Mouse (Mus musculus) midbrain, postnatal 0 days (tissue): ENCODE data around the gene Gsdma3. TPM values are rescaled to one million over a fixed set of nuclear protein-coding genes. Genes with fewer than 3 reads are reported as not detected.
A peak's percentile ranks its signal among the peaks of the same experiment; 100 is the strongest.

Experiments used
- ATAC-seq: fragments of 200-750 bp; cut with Nextera tagmentation; 2 replicates; pipeline ENCODE4 v1.8.0; 2017; ENCODE audit warnings: moderate number of reproducible peaks, mild to moderate bottlenecking, moderate TSS enrichment, moderate library complexity; ENCODE audit not compliant: low FRiP score
- DNase-seq: peaks from one replicate; pipeline ENCODE4 v3.0.0-alpha.2; 2015; ENCODE audit warnings: low spot score
- H3K27ac ChIP-seq: fragments of 300-500 bp; sonication (generic); 2 replicates; pipeline ENCODE4 v1.5.1; 2014; ENCODE audit warnings: low read depth, mild to moderate bottlenecking, low read length, mixed read lengths
- H3K27me3 ChIP-seq: fragments of 300-500 bp; sonication (generic); 2 replicates; pipeline ENCODE4 v1.6.1; 2014; ENCODE audit warnings: low read length, control low read depth, mixed read lengths; ENCODE audit not compliant: insufficient read depth
- H3K36me3 ChIP-seq: fragments of 300-500 bp; sonication (generic); 2 replicates; pipeline ENCODE4 v1.6.1; 2014; ENCODE audit warnings: low read length, control low read depth, mixed read lengths; ENCODE audit not compliant: insufficient read depth
- H3K4me1 ChIP-seq: fragments of 300-500 bp; sonication (generic); 2 replicates; pipeline ENCODE4 v1.6.1; 2014; ENCODE audit warnings: mild to moderate bottlenecking, control low read depth, antibody characterized with exemption, low read length, mixed read lengths; ENCODE audit not compliant: insufficient read depth
- H3K4me2 ChIP-seq: fragments of 300-500 bp; sonication (generic); 2 replicates; pipeline ENCODE4 v1.6.1; 2014; ENCODE audit warnings: low read depth, mild to moderate bottlenecking, low read length, mixed read lengths; ENCODE audit not compliant: poor library complexity, severe bottlenecking
- H3K4me3 ChIP-seq: fragments of 300-500 bp; sonication (generic); 2 replicates; pipeline ENCODE4 v1.5.1; 2014; ENCODE audit warnings: low read depth, mild to moderate bottlenecking, low read length, moderate library complexity
- H3K9ac ChIP-seq: fragments of 300-500 bp; sonication (generic); replicated peaks from 2 replicates; pipeline ENCODE4 v1.6.1; 2014; ENCODE audit warnings: mild to moderate bottlenecking, low read length, moderate library complexity, mixed read lengths; ENCODE audit not compliant: poor library complexity, severe bottlenecking
- H3K9me3 ChIP-seq: fragments of 300-500 bp; sonication (generic); 2 replicates; pipeline ENCODE4 v1.6.1; 2016; ENCODE audit warnings: low read length, control low read depth
- CTCF ChIP-seq: IDR thresholded peaks from 2 replicates; pipeline ENCODE4 v1.5.1; 2016; ENCODE audit warnings: antibody characterized with exemption, mild to moderate bottlenecking
- WGBS: fragments of 180-500 bp; shearing (Covaris S2); extraction: QIAGEN DNeasy Blood & Tissue Kit; methylation state at CpG from one replicate; pipeline ENCODE4 v1.1.7; 2014; 5-methylcytosine and 5-hydroxymethylcytosine counted together
- polyA plus RNA-seq: library from polyadenylated mRNA; unstranded; fragments of >200 nt; fragmentation: Nextera tagmentation; extraction: Ambion mirVana; gene quantifications from 2 replicates; pipeline ENCODE4 v1.2.1, GENCODE M21; 2015
- total RNA-seq: library from RNA; depleted of rRNA; stranded (reverse); fragments of >200 nt; gene quantifications from 2 replicates; pipeline ENCODE4 v1.2.3, GENCODE M21; 2014

Gsdma3 gene
- total and polyA plus RNA-seq, 2 experiments from 2014 or later, result not detected

DNA sequence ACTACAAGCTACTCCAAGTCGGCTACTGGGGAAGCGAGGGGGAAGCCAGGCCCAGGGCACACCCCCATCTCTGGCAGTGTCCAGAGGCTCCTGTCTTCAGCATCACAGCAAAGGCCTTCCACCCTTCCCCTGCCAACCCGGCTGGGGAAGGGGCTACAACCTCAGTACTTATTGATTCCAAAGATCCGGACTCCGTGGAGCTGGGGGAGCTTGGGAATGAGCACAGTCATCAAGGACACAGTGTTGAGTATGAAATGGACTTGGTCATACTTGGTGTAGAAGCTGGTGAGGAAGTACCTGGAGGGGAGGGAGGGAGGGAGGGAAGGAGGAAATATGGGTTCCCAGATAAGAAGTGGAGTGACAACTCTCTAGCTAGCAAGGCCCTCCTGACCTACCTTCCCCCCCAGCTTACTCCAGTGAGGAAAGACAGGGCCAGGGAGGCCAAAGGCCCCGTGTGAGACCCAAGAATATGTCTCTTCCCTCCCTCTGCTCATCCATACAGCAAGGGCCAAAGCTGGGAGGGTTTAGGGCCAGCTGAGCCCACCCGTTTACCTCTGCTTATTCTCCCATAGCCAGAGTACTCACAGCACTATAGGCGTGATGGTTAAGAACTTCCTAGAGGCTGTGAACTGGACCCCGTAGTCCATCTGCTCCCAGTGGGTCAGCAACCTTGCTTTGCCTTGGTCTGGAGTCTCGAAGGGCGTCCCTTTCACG, 43.5 kb upstream of the Gsdma3 start:
- Histone ChIP-seq H3K4me2 (no peak overlapping the region), H3K9me3 (no peaks in the 10 kb centered on the region), H3K27me3 (no peaks in the 10 kb centered on the region), H3K27ac (no peak overlapping the region), H3K4me1 (peaks cover 17% of the 10 kb centered on the region), H3K9ac (no peak overlapping the region), H3K4me3 (no peak overlapping the region), H3K36me3 (peaks cover 17% of the 10 kb centered on the region)
- WGBS, result 92% methylated on average over 12 of the region's 12 CpGs
- TF ChIP-seq CTCF, result no peak
- DNase-seq (no peak), ATAC-seq (no peak)

DNA sequence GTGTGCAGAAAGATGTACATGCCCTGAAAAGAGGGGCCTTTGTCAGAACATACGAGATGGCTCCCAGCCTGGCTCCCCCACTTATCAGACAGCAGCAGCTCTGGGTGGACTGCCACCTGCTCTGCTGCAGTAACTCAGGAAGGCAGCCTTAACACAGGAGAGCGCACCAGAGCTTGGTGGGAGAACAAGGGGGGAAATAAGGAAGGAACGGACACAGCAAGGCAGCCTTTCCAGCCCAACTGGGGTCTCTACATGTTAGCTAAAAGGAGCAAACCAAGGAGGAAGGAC, 43.0 kb upstream of the Gsdma3 start:
- H3K4me3 ChIP-seq, result no peak overlapping the region
- no peak for DNase-seq
- no peaks in the 10 kb centered on the region for H3K9me3 ChIP-seq
- H3K4me2 ChIP-seq, result no peak overlapping the region
- H3K36me3 ChIP-seq, result peaks cover 17% of the 10 kb centered on the region
- no peak overlapping the region for H3K9ac ChIP-seq
- no peaks in the 10 kb centered on the region for H3K27me3 ChIP-seq
- peaks cover 19% of the 10 kb centered on the region for H3K4me1 ChIP-seq
- 88% methylated on average over 3 of the region's 3 CpGs for WGBS
- ATAC-seq, result no peak
- TF ChIP-seq CTCF, result no peak
- H3K27ac ChIP-seq, result no peak overlapping the region

DNA sequence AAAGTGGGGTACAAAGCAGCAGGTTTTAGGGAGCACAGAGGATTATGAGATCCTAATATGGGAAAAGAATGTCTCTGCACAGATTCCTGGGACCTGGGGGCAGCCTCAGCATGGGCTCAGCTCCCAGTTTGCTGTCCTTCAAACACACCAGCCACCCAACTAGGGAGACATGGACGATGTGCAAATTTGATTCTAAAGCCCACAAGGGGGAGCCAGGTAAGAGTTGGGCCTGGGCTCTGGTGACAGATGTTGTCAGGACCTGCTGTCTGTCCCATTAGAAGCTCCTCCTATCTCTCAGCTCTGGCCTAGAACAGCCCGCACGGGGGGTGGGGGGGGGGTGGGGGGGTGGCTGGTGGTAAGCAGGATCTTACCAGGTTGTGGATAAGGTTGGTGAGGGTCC, 42.6 kb upstream of the Gsdma3 start:
- no peak overlapping the region for H3K9ac ChIP-seq
- 37% methylated on average over 3 of the region's 3 CpGs for WGBS
- H3K9me3 ChIP-seq, result no peaks in the 10 kb centered on the region
- no peak overlapping the region for H3K4me3 ChIP-seq
- ATAC-seq (no peak), DNase-seq (no peak)
- H3K27me3 ChIP-seq, result no peaks in the 10 kb centered on the region
- H3K36me3 ChIP-seq, result peaks cover 17% of the 10 kb centered on the region
- no peak overlapping the region for H3K4me2 ChIP-seq
- H3K27ac ChIP-seq, result no peak overlapping the region
- H3K4me1 ChIP-seq, result peaks cover 20% of the 10 kb centered on the region
- peak; percentile 36 for TF ChIP-seq CTCF

DNA sequence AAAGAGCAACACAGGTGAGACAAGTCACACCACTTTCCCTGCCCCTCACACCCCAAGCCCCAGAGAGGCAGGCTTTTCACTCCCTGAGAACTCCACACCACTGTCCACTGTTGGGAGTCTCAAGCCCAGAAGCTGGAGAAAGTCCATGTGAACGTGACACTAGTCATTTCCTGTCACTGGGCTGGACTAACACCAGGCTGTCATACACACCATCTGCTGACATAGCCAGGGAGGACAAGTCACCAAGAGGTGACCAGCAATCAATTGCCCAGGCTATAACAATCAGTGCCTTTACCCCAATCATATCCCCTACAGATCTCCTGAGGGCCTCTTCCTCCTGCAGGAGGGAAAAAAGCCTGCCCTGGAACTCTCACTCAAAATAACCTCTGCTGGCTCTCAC, 42.0 kb upstream of the Gsdma3 start:
- peaks cover 20% of the 10 kb centered on the region for H3K4me1 ChIP-seq
- H3K36me3 ChIP-seq, result peaks cover 17% of the 10 kb centered on the region
- no peak for TF ChIP-seq CTCF
- ATAC-seq (no peak), DNase-seq (no peak)
- no peak overlapping the region for H3K4me3 ChIP-seq
- no peaks in the 10 kb centered on the region for H3K9me3 ChIP-seq
- H3K9ac ChIP-seq, result no peak overlapping the region
- no peak overlapping the region for H3K27ac ChIP-seq
- H3K4me2 ChIP-seq, result no peak overlapping the region
- WGBS, result 86% methylated on average over 1 of the region's 1 CpGs
- no peaks in the 10 kb centered on the region for H3K27me3 ChIP-seq

DNA sequence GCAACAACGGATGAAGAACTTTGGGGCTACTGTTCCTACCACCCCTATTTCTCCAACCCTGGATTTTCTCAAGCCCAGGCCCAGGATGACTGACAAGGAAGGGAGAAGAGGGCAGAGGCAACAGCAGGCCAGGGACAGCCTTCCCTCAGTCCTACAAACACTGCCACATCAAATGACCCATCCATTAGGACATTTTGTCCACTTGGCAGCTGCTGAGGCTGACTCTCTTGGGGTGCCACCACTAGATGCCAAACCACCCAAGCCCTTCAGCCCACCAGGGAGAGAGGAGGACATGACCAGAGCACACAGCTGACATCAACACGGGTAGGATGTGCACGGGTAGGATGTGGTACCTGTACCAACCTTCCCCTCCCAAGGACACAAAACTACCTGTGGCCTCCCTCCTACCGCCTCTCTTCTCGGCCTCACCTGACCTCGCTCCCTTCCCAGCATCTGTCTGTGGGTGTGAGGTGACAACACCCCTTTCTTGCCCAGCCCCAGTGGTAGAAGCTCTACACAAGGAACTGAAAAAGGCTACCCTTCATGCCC, 41.5 kb upstream of the Gsdma3 start:
- H3K27me3 ChIP-seq, result no peaks in the 10 kb centered on the region
- no peak overlapping the region for H3K4me3 ChIP-seq
- H3K27ac ChIP-seq, result no peak overlapping the region
- DNase-seq, result no peak
- H3K9ac ChIP-seq, result no peak overlapping the region
- H3K4me2 ChIP-seq, result no peak overlapping the region
- ATAC-seq, result no peak
- 94% methylated on average over 6 of the region's 6 CpGs for WGBS
- no peak for TF ChIP-seq CTCF
- no peaks in the 10 kb centered on the region for H3K9me3 ChIP-seq
- H3K4me1 ChIP-seq, result peaks cover 20% of the 10 kb centered on the region
- peaks cover 17% of the 10 kb centered on the region for H3K36me3 ChIP-seq

DNA sequence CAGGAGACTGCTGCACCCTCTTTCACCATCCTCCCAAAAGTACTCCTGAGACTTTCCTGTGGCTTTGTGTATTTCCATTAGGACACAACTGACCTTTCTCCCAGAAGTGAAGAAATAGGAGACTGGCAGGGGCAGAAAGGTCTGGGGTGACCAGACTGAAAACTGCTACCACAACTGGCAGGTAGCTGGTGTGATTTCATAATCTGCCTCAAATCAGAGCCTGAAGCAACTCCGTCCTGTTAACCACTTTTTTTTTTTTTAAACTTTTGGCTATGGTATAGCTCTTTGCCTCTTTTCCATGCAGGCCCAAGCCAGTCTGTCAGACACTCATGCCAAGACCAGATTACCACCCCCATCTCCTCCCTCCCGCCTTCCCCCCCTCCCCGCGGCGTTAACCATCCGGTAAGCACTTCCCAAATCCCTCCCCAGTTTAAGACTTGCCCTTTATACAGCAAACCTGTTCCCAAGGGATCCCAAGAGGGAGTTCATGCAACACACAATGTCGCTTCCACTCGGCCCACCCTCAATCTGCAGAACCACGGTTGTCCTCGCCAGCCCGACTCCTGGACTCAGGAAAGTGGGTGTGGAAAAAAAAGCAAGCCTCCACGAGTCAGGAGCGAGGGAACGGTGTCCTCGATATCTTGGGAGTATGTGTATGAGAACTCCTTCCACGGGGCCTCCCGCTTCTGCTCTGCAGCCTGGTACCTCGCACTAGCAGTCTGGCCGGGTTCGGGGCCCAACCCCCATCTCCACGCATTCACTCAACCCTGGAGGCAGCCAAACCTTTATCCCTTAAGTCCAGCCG, 39.9 kb upstream of the Gsdma3 start:
- Histone ChIP-seq H3K4me1 (peaks cover 20% of the 10 kb centered on the region), H3K4me2 (peak overlapping the region; percentile 84), H3K4me3 (peak overlapping the region; percentile 74), H3K9ac (peak overlapping the region; percentile 84), H3K9me3 (no peaks in the 10 kb centered on the region), H3K27me3 (no peaks in the 10 kb centered on the region), H3K36me3 (peaks cover 17% of the 10 kb centered on the region), H3K27ac (peak overlapping the region; percentile 86)
- no peak for TF ChIP-seq CTCF
- ATAC-seq (peak; percentile 39; the same call in 1 of the 2 replicates), DNase-seq (no peak)
- WGBS, result 1% methylated on average over 22 of the region's 22 CpGs
